Mouse (Mus musculus): ENCODE data around the gene Insr. TPM values are rescaled to one million over a fixed set of nuclear protein-coding genes. Genes with fewer than 3 reads are reported as not detected.

Insr gene
- total RNA-seq, 1 experiment from 2014 or later = 14.8 TPM

DNA sequence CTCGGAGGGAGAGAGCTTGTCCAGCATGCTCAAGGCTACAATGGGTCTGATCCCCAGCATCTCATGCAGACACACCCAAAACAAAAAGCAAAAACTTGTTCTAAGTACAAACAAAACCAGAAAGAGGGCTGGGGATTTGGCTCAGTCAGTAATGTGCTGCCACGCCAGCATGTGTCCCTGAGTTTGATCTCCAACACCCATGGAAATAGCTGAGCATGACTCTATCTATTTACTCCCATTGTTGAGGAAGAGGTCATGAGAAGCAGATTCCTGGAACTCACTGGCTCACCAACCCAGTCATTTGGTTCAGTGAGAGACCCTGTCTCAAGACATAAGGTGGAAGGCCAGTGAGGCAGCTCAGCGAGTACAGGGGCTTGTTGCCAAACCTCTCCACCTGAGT, 40.6 kb downstream of the Insr start:
- ATAC-seq (replicated peaks; ENCODE audit: low read depth, poor library complexity, severe bottlenecking) = no peak

DNA sequence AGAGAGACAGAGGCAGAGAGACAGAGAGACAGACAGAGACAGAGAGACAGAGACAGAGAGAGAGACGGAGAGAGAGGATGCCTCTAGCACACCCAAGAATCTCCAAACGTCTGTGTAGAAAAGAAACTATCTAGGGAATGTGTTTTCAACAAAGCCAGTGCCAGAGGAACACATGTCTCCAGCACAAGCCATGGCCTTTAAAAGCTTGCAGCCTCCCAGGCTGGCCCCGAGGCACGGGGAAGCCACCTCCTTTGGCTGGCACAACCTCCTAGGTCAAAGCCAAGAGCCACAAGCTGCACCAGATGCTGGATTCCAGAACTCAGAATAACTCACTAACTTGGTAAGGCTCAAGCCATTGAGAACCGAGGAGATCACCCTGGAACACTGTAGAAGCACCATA, 42.1 kb downstream of the Insr start:
- no peak for ATAC-seq (replicated peaks; ENCODE audit: low read depth, poor library complexity, severe bottlenecking)

- ATAC-seq (replicated peaks; ENCODE audit: low read depth, poor library complexity, severe bottlenecking) = no peak
Observed at GRCm38 (mm10) chr8:3236277-3236676, 43.1 kb downstream of the Insr start.

DNA sequence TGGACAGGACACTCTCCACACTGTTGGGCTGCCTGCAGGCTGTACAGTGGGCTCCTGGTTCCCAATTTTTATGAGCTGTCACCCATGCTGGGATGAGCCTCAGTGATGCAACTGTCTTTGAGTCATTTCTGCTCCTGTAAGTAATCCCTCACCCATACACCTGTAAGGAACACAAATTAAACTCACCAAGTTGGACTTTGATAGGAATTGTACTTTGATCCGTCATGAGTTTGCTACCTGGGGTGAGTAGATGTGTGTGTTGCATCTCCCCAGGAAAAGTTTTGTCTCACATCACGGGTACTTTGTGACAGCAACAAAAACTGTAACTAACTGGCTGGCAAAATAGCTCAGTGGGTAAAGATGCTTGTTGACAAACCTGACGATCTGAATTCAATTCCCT, 44.8 kb downstream of the Insr start:
- no peak for ATAC-seq (replicated peaks; ENCODE audit: low read depth, poor library complexity, severe bottlenecking)

- ATAC-seq (replicated peaks; ENCODE audit: low read depth, poor library complexity, severe bottlenecking) = 0 out of 2 replicates have a peak, but pooled peaks have one; percentile 13
Observed at GRCm38 (mm10) chr8:3232601-3233000, 46.8 kb downstream of the Insr start.

DNA sequence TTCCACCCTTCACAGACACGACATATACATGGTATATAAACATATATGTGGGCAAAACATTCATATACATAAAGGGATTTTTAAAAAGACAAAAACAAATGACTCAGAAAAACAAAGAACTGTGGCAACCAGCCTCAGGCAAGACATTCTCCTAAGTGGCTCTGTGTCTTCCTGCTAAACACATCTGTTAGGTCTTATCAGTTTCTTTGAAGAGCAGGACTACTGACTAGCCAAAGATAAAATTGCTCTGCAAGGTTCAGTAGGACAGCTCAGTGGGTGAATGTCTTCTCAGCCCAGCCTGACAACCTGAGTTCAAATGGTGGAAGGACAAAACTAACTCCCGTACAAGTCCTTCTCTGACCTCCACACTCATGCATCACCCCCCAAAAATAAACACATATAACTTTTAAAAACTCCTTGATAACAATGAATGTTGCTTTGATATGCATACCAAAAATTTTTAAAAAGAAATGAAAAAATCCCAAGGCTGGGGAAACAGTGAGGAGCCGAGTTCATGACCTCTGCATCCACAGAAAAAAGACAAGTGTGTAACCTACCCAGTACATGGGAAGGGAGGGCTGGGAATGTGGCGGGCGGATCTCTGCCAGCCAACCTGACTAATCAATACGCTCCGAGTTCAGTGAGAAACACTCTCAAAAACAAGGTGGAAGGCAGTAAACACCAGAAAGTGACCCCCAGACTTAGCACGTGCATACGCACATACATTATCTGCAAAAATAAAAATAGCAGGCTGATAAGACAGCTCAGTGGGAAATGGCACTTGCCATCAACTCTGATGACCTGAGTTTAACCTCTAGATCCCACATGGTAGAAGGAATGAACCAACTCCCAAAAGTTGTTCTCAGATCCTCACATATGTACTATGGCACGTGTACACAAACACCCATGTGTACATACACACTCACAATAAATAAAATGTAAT, 49.0 kb downstream of the Insr start:
- ATAC-seq (replicated peaks; ENCODE audit: low read depth, poor library complexity, severe bottlenecking) = peak; percentile 53

GRCm38 (mm10) chr8:3227423-3227822, 52.0 kb downstream of the Insr start:
- ATAC-seq (replicated peaks; ENCODE audit: low read depth, poor library complexity, severe bottlenecking) = no peak

DNA sequence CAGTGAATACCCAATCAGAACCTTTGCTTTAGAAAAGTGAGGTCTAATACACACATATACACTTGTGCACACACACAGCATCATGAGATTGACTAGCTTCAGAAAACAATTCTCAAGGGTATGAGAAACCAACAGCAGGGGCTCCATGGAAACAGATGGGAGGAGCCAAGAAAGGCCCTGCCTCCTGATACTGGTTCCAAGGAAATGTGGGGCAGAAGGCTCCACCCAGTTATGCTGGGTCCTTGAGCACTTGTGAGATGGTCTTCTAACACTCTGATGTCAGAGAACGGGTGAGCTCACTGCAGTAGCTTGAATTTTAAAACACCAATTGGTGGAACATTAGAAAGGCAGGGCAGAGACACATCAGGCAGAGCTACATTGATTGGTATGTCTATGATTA, 53.7 kb downstream of the Insr start:
- no peak for ATAC-seq (replicated peaks; ENCODE audit: low read depth, poor library complexity, severe bottlenecking)

GRCm38 (mm10) chr8:3225184-3225583, 54.2 kb downstream of the Insr start:
- ATAC-seq (replicated peaks; ENCODE audit: low read depth, poor library complexity, severe bottlenecking) = no peak

DNA sequence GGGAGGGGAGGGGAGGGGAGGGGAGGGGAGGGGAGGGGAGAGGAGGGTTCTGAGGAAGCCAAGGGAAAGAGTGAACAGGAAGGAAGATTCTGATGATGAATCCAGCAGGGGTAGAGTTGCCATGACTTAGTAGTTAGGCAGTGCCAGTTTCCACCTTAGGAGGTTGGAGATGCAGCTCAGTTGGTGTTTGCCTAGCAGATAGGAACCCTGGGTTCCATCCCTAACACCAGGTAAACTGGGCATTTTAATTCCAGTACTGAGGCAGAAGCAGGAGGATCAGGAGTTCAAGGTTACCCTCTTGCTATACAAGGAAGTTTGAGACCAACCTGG, 56.8 kb downstream of the Insr start:
- no peak for ATAC-seq (replicated peaks; ENCODE audit: low read depth, poor library complexity, severe bottlenecking)

- ATAC-seq (replicated peaks; ENCODE audit: low read depth, poor library complexity, severe bottlenecking) = no peak
Observed at GRCm38 (mm10) chr8:3221960-3222635, 57.3 kb downstream of the Insr start.

GRCm38 (mm10) chr8:3221047-3221959, 58.1 kb downstream of the Insr start:
- ATAC-seq (replicated peaks; ENCODE audit: low read depth, poor library complexity, severe bottlenecking) = peak; percentile 92

DNA sequence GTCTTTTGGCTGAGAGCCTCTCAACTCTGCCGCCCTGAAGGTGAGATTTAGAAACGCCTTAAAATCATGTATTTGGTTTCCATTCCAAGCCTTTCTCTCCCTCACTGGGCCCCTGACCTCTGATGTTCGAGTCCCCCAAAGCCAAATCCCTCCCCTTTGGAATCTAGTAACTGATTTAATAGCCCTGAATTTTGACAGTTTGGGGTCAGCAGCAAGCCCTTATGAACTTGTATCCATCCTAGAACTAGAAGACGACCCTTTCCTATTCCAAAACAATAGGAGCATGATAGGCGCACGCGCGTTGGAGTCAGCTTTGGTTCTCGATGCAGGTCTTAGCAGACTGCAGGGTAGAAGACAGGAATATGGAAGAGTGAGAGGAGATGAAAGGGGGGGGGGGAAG, 58.9 kb downstream of the Insr start:
- 0 out of 2 replicates have a peak, but pooled peaks have one; percentile 1 for ATAC-seq (replicated peaks; ENCODE audit: low read depth, poor library complexity, severe bottlenecking)

DNA sequence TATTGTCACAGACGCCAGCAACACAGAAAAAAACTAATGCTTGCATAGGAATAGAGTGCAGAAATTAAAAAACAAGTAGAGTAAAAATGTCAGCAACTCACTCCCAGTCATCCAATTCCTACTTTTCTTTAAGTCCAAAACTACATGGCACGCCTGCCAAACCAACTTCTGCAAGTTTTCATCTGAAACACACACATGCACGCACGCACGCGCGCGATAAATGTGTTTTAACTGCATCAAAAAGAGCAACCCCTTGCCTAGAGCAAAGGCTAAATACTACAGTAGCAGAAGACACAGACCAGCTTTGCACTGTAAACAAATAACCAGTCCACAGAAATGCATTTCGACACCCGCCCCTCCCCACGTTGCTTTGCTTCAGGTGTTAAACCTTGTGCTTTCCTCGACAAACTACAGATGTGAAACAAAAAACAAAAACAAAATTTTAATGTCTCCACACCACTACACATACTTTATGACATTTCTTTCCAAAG, 59.5 kb downstream of the Insr start:
- ATAC-seq (replicated peaks; ENCODE audit: low read depth, poor library complexity, severe bottlenecking) = no peak

DNA sequence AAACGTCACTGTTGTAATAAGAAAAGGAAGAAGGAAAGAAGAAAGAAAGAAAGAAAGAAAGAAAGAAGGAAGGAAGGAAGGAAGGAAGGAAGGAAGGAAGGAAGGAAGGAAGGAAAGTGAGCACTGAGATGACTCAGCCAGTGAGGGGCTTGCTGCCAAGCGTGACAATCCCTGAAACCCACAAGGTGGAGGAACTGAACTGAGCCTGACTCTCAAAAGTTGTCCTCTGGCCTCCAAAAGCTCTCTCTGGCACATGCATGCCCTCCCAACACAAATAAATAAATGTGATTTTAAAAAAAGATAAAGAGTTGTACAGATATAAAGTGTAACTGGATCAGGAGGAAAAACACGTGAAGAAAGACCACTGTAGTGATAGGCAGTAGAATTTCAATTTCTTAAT, 60.2 kb downstream of the Insr start:
- no peak for ATAC-seq (replicated peaks; ENCODE audit: low read depth, poor library complexity, severe bottlenecking)

DNA sequence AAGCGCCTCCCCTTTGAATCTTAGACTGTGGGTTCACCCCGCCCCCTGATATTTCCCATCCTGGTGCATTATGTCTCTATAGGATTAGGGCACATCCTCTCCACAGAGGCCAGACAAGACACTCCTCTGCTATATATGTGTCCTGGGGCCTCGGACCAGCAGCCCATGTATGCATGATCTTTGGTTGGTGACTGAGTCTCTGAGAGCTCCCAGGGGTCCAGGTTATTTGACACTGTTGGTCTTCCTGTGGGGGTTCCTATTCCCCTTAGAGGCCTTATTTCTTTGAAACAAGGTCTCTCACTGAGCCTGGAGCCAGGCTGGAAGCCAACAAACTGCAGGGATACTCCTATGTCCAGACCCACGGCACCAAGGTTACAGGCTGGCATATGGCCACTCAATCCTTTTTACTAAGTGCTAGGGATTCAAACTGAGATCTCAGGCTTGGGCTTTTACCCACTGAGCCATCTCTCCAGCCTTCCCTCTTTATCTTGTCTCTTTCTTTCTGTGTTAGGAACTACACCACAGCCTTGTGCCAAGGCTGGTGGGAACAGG, 62.8 kb downstream of the Insr start:
- no peak for ATAC-seq (replicated peaks; ENCODE audit: low read depth, poor library complexity, severe bottlenecking)

DNA sequence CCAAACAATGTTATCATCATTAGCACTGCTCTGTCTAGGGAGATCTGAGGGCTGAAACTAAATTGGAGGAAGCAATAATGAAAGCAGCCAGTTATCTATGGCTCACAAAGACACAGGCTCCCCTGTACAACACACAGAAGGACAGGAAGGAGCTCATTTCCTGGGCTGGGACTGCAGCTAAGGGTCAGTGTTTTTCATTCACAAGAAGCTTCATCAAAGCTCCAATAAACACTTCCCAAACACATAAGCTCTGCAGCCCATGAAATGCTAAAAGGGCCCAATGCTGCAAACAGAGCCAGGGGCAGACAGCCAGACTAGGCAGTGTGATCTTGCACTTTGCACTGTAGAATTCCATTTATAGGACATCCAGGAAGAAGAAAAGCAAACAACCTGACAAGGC, 63.9 kb downstream of the Insr start:
- ATAC-seq (replicated peaks; ENCODE audit: low read depth, poor library complexity, severe bottlenecking) = peak; percentile 46

- no peak for ATAC-seq (replicated peaks; ENCODE audit: low read depth, poor library complexity, severe bottlenecking)
Observed at GRCm38 (mm10) chr8:3214601-3215000, 64.8 kb downstream of the Insr start.

GRCm38 (mm10) chr8:3211456-3211855, 68.0 kb downstream of the Insr start:
- no peak for ATAC-seq (replicated peaks; ENCODE audit: low read depth, poor library complexity, severe bottlenecking)

GRCm38 (mm10) chr8:3209960-3210359, 69.5 kb downstream of the Insr start:
- ATAC-seq (replicated peaks; ENCODE audit: low read depth, poor library complexity, severe bottlenecking) = no peak
